Mouse (Mus musculus): ENCODE results near the gene Rhob.

GRCm38 (mm10) chr12:8451571-8452485, 48.0 kb downstream of the Rhob start:
- TF ChIP-seq POLR2A (IDR thresholded peaks at IDR 0.05; ENCODE audit: extremely low read depth, insufficient read depth, low read length): no peak
- TF ChIP-seq CTCF (IDR thresholded peaks at IDR 0.05; ENCODE audit: low read depth, low read length): no peak
